In genomic region chr11:87801711-87802275, GRCm38 (mm10) we compare ENCODE assay signal across 12 mouse cellular contexts. TPM values are rescaled to one million over a fixed set of nuclear protein-coding genes. Genes with fewer than 3 reads are reported as not detected.
A peak's percentile ranks its signal among the peaks of the same experiment; 100 is the strongest.
DNase-seq lines count a peak whose midpoint lies in the region.
"Had no signal": no experiment of that assay in that cellular context is flagged by ENCODE, and none has a peak within 500 bp of the region (broad histone marks: within the 10 kb centered on the region; RNA-seq: fewer than 3 reads in every experiment).

No protein-coding gene starts in this region.

- peak; percentile 33 to 78 for DNase-seq in frontal cortex, adult 2 months (ENCODE audit: extremely low spot score in 1 of 2, low spot score in 1 of 2)
- no peak for DNase-seq in frontal cortex, postnatal 10 days (ENCODE audit: low spot score in 2 of 2)
- peak; percentile 31 to 37 for DNase-seq in layer of hippocampus, adult 8-10 months (ENCODE audit: low spot score in 2 of 2)
- no peak for DNase-seq in layer of hippocampus, postnatal 14 days (ENCODE audit: low spot score in 2 of 2)
- peak; percentile 9 for DNase-seq in heart, postnatal 25 days (ENCODE audit: low spot score)
- peak; percentile 34 to 61 for DNase-seq in right cerebral cortex, postnatal 36 days (ENCODE audit: low spot score in 2 of 2)
- DNase-seq in adrenal gland, postnatal 36 days = no peak
- DNase-seq in neural tube, embryonic 10.5 days (ENCODE audit: extremely low spot score, low spot score) = no peak

- intact Hi-C loops in heart, postnatal 25 days (cut with DNase I) = no loop called here

RNA-seq across cellular contexts. Expression of gene Mpo, which starts 8.4 kb away (rescaled TPM):
- 0.34 TPM in 1 of 2 replicates, not detected in the other for polyA plus RNA-seq in frontal cortex, adult 2 months (2012; rRNA removed)
- total RNA-seq in layer of hippocampus, adult 8-10 months (2022) = under 1 TPM in 1 of 4 experiments, not detected in 3; 0.79 TPM
- under 1 TPM; 0.14 to 0.52 TPM for total RNA-seq in layer of hippocampus, postnatal 14 days (2021)
- total RNA-seq in heart, postnatal 25 days (2021) = not detected
- under 1 TPM in 1 of 2 experiments, not detected in 1; 0.40 TPM for total RNA-seq in adrenal gland, postnatal 36 days (2021)
- total RNA-seq: left cerebral cortex, postnatal 10 days had no signal

RNA-seq across cellular contexts. Expression of gene Lpo, which starts 26.3 kb away (rescaled TPM):
- 0.42 and 0.63 TPM in 2 replicates for polyA plus RNA-seq in frontal cortex, adult 2 months (2012; rRNA removed)
- 1 to 10 TPM in 1 of 4 experiments, under 1 TPM in 3; 0.20 to 1.0 (median 0.30) TPM for total RNA-seq in layer of hippocampus, adult 8-10 months (2022)
- under 1 TPM; 0.35 to 0.62 TPM for total RNA-seq in layer of hippocampus, postnatal 14 days (2021)
- total RNA-seq in heart, postnatal 25 days (2021) = not detected
- not detected for total RNA-seq in adrenal gland, postnatal 36 days (2021)
- total RNA-seq: adrenal gland, postnatal 14 days had no signal
- polyA plus RNA-seq: heart, postnatal 0 days; liver, postnatal 0 days had no signal

RNA-seq across cellular contexts. Expression of gene Tspoap1, which starts 41.5 kb away (rescaled TPM):
- polyA plus RNA-seq in frontal cortex, adult 2 months (2012; rRNA removed) = 294 and 326 TPM in 2 replicates
- total RNA-seq in layer of hippocampus, adult 8-10 months (2022) = 100 to 1,000 TPM; 145 to 183 (median 166) TPM
- 100 to 1,000 TPM; 144 to 163 TPM for total RNA-seq in layer of hippocampus, postnatal 14 days (2021)
- under 1 TPM; 0.14 to 0.42 TPM for total RNA-seq in heart, postnatal 25 days (2021)
- 1 to 10 TPM; 3.5 to 5.0 TPM for total RNA-seq in adrenal gland, postnatal 36 days (2021)
- polyA plus RNA-seq: heart, postnatal 0 days had no signal

RNA-seq across cellular contexts. Expression of gene Mks1, which starts 51.2 kb away (rescaled TPM):
- 11.0 and 12.4 TPM in 2 replicates for polyA plus RNA-seq in frontal cortex, adult 2 months (2012; rRNA removed)
- total RNA-seq in layer of hippocampus, adult 8-10 months (2022) = 1 to 10 TPM; 6.3 to 8.1 (median 6.9) TPM
- total RNA-seq in layer of hippocampus, postnatal 14 days (2021) = 1 to 10 TPM; 6.8 to 6.9 TPM
- 1 to 10 TPM; 2.5 to 3.1 TPM for total RNA-seq in heart, postnatal 25 days (2021)
- total RNA-seq in adrenal gland, postnatal 36 days (2021) = 10 to 100 TPM in 1 of 2 experiments, 1 to 10 TPM in 1; 9.3 to 10.2 TPM

Comparison
In these comparisons a context has a peak if more than half of its experiments do, and no peak if none do; other contexts are left out.
1. DNase-seq: peak in frontal cortex, adult 2 months (2 of 2), layer of hippocampus, adult 8-10 months (2 of 2), heart, postnatal 25 days (single experiment) and right cerebral cortex, postnatal 36 days (2 of 2); none in frontal cortex, postnatal 10 days (0 of 2), layer of hippocampus, postnatal 14 days (0 of 2), adrenal gland, postnatal 36 days (0 of 2) and neural tube, embryonic 10.5 days (single experiment).
2. RNA of gene Tspoap1, which starts 41.5 kb away (total RNA-seq): 145 to 183 TPM in layer of hippocampus, adult 8-10 months and 144 to 163 TPM in layer of hippocampus, postnatal 14 days; 3.5 to 5.0 TPM in adrenal gland, postnatal 36 days and 0.14 to 0.42 TPM in heart, postnatal 25 days; every median in the first group is over 10 times any median in the second.